Mouse (Mus musculus) kidney, embryonic 16.5 days (tissue): ENCODE data around the gene Saxo1. TPM values are rescaled to one million over a fixed set of nuclear protein-coding genes. Genes with fewer than 3 reads are reported as not detected.
A peak's percentile ranks its signal among the peaks of the same experiment; 100 is the strongest.

ENCODE experiments used
- ATAC-seq: fragments of 200-750 bp; cut with Nextera tagmentation; 2 replicates; pipeline ENCODE4 v1.8.0; 2017; ENCODE audit warnings: moderate TSS enrichment; ENCODE audit not compliant: low FRiP score, low TSS enrichment
- H3K27ac ChIP-seq: fragments of 300-500 bp; sonication (generic); 2 replicates; pipeline ENCODE4 v1.5.1; 2014; ENCODE audit warnings: low read length
- H3K27me3 ChIP-seq: fragments of 300-500 bp; sonication (generic); 2 replicates; pipeline ENCODE4 v1.6.1; 2014; ENCODE audit warnings: low read length, control low read depth, mixed read lengths; ENCODE audit not compliant: insufficient read depth
- H3K36me3 ChIP-seq: fragments of 300-500 bp; sonication (generic); 2 replicates; pipeline ENCODE4 v1.6.1; 2014; ENCODE audit warnings: low read length, control low read depth, mixed read lengths; ENCODE audit not compliant: insufficient read depth
- H3K4me1 ChIP-seq: fragments of 300-500 bp; sonication (generic); 2 replicates; pipeline ENCODE4 v1.6.1; 2014; ENCODE audit warnings: low read length, control low read depth, mixed read lengths; ENCODE audit not compliant: insufficient read depth
- H3K4me2 ChIP-seq: fragments of 300-500 bp; sonication (generic); replicated peaks from 2 replicates; pipeline ENCODE4 v1.6.1; 2014; ENCODE audit warnings: low read depth, low read length
- H3K4me3 ChIP-seq: fragments of 300-500 bp; sonication (generic); 2 replicates; pipeline ENCODE4 v1.5.1; 2014; ENCODE audit warnings: mild to moderate bottlenecking, low read length
- H3K9ac ChIP-seq: fragments of 300-500 bp; sonication (generic); replicated peaks from 2 replicates; pipeline ENCODE4 v1.6.1; 2014; ENCODE audit warnings: low read length
- H3K9me3 ChIP-seq: fragments of 300-500 bp; sonication (generic); 2 replicates; pipeline ENCODE4 v1.6.1; 2016; ENCODE audit warnings: low read length, control low read depth
- WGBS: fragments of 180-500 bp; shearing (Covaris S2); extraction: QIAGEN DNeasy Blood & Tissue Kit; methylation state at CpG from one replicate; pipeline ENCODE4 v1.1.7; 2014; 5-methylcytosine and 5-hydroxymethylcytosine counted together
- polyA plus RNA-seq: library from polyadenylated mRNA; unstranded; fragments of >200 nt; fragmentation: Nextera tagmentation; extraction: Ambion mirVana; gene quantifications from 2 replicates; pipeline ENCODE4 v1.2.1, GENCODE M21; 2015

Gene Saxo1
- polyA plus RNA-seq, 1 experiment from 2014 or later, result 0.09 TPM

DNA sequence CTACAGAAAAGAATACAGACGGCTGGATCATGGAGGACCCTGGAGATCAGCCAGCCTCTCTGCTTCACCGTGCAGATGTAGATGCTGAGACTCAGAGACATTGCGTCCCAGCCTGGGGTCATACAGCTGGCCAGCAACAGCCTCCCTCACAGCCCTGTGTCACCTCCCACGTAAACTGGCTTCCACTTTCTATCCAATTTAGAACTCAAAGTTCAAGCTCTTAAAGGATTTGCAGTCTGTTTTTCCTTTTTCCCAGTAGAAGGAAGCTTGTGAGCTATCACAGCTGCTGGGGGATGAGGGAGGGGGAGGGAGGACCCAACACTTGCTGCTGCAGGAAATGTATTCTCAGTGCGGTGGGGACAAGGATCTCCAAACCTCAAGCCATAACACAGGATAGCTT lies 59.4 kb downstream of the Saxo1 start:
- Histone ChIP-seq H3K4me1 (peaks cover 5% of the 10 kb centered on the region; the same call in 1 of the 2 replicates), H3K4me3 (no peak overlapping the region), H3K9me3 (peaks cover 4% of the 10 kb centered on the region), H3K4me2 (no peak overlapping the region), H3K36me3 (no peaks in the 10 kb centered on the region), H3K27ac (peak overlapping the region; percentile 64; the same call in 1 of the 2 replicates), H3K27me3 (no peaks in the 10 kb centered on the region), H3K9ac (no peak overlapping the region)
- ATAC-seq, result peak; percentile 96
- WGBS, result 18% methylated on average over 5 of the region's 5 CpGs

- no peak overlapping the region for H3K27ac ChIP-seq
- no peak overlapping the region for H3K9ac ChIP-seq
- WGBS, result 82% methylated on average over 5 of the region's 5 CpGs
- no peak overlapping the region for H3K4me3 ChIP-seq
- no peaks in the 10 kb centered on the region for H3K27me3 ChIP-seq
- H3K4me1 ChIP-seq, result no peaks in the 10 kb centered on the region
- no peak for ATAC-seq
- no peak overlapping the region for H3K4me2 ChIP-seq
- H3K9me3 ChIP-seq, result peaks cover under 1% of the 10 kb centered on the region
- no peaks in the 10 kb centered on the region for H3K36me3 ChIP-seq
Observed at GRCm38 (mm10) chr4:86489128-86489527, 69.0 kb downstream of the Saxo1 start.

DNA sequence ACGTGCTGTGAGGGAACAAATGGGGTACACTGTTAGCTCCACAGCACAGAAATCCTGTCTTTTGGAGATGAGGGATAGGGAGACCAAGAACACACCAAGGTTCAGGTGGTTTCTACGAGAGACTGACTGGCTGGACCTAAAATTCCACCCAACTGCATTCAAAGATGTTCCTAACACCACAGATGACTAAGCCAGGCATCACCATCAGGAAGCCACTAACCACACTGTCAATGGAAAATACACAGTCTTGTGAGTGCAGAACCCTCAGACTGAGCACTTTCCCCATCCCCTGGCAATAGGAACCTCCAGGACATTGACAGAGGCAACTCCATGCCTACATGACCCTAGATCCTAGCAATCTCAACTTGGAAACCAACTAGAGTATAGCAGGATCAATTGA lies 71.2 kb downstream of the Saxo1 start:
- Histone ChIP-seq H3K9ac (no peak overlapping the region), H3K4me2 (no peak overlapping the region), H3K36me3 (no peaks in the 10 kb centered on the region), H3K27me3 (no peaks in the 10 kb centered on the region), H3K27ac (no peak overlapping the region), H3K4me3 (no peak overlapping the region), H3K9me3 (no peaks in the 10 kb centered on the region), H3K4me1 (no peaks in the 10 kb centered on the region)
- 94% methylated on average over 2 of the region's 2 CpGs for WGBS
- ATAC-seq, result no peak

DNA sequence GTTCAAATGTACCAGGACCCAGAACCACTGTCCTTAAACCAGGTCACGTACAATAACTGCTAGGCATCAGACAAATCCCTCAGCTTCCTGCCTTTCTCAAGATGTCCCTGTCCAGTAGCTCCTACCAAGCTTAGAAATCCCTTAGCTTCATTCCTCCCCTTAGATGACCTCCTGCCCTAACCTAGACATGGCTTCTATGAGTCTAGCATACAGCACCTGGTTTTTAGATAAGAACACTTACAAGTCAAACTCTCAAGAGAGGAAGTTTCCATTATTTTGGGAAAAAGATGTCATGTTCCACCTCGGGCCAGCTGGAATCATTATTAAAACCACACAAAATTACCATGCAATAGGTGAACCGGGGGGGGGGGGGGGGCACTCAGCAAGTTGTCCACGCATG lies 71.6 kb downstream of the Saxo1 start:
- no peak for ATAC-seq
- no peaks in the 10 kb centered on the region for H3K36me3 ChIP-seq
- H3K4me3 ChIP-seq, result no peak overlapping the region
- no peaks in the 10 kb centered on the region for H3K4me1 ChIP-seq
- no peak overlapping the region for H3K9ac ChIP-seq
- H3K27ac ChIP-seq, result no peak overlapping the region
- H3K4me2 ChIP-seq, result no peak overlapping the region
- WGBS, result 90% methylated on average over 4 of the region's 4 CpGs
- H3K9me3 ChIP-seq, result no peaks in the 10 kb centered on the region
- no peaks in the 10 kb centered on the region for H3K27me3 ChIP-seq

DNA sequence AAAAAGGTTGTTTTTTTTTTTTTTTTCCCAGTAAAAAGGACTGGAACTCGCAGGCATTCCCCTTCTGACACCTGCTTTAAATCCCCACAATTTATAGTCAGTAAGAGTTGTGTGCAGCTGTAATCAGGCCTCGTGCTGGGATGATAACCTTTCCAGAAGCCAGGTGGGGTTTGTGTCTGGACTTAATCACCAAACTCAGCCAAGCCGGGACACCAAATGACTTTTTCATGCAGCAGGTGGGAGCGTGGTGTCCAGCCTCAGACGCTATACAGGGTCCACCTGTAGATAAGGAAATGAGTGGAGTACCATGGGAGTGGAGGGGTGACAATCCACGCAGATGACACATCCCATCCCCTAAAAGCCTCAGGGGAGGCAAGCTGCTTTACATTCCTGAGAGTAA lies 73.1 kb downstream of the Saxo1 start:
- Histone ChIP-seq H3K9me3 (no peaks in the 10 kb centered on the region), H3K4me2 (no peak overlapping the region), H3K4me3 (no peak overlapping the region), H3K4me1 (no peaks in the 10 kb centered on the region), H3K27ac (no peak overlapping the region), H3K36me3 (no peaks in the 10 kb centered on the region), H3K27me3 (no peaks in the 10 kb centered on the region), H3K9ac (no peak overlapping the region)
- ATAC-seq, result no peak
- WGBS, result 30% methylated on average over 6 of the region's 6 CpGs

DNA sequence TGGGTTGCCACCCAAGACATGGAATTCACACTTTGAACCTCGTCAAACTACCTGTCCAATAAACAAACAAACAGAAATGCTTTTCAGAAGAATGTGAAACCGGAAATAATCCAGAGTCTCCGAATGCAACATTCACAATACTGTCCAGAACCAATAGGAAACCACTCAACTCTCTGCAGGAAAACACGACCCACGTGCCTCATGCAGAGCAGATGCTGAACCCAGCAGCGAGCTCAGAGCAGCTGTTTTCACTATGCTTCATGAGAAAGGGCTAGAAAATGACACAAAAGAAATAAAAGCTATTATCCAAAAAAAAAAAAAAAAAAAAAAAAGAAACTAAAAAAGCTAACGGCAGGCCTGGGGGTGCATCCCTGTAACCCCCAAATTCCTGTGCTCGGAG lies 74.4 kb downstream of the Saxo1 start:
- no peaks in the 10 kb centered on the region for H3K9me3 ChIP-seq
- no peaks in the 10 kb centered on the region for H3K4me1 ChIP-seq
- no peak overlapping the region for H3K4me2 ChIP-seq
- 57% methylated on average over 8 of the region's 8 CpGs for WGBS
- no peak for ATAC-seq
- H3K27me3 ChIP-seq, result no peaks in the 10 kb centered on the region
- no peak overlapping the region for H3K4me3 ChIP-seq
- H3K27ac ChIP-seq, result no peak overlapping the region
- H3K9ac ChIP-seq, result no peak overlapping the region
- no peaks in the 10 kb centered on the region for H3K36me3 ChIP-seq

DNA sequence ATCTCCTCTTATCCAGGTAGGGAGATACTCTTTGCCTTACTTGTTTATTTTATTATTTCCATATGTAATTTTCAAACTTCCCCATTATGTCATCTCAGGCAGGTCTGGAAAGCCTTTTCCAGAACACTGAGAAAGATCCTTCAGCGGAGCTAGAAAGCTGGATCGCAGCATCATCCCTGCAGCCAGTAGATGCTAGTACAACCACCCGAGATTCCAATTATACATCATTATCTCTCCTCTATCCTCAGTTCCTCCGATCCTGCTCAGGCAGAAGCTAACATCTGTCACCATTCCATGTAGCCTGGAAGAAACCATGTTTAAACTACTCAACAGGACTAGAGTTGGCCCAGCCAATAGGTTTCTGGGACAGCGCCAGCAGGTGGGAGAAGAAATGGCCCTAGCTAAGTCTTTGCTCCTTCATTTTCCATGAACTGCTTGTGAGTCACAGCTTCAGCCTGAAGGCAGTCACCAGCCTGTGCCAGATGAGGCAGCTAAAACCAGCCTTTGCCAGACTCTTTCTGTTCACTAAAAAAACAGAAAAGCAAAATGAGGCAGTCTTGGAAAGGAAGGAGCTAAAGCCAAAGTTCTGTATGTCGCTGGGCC lies 75.0 kb downstream of the Saxo1 start:
- Histone ChIP-seq H3K27me3 (no peaks in the 10 kb centered on the region), H3K36me3 (no peaks in the 10 kb centered on the region), H3K9ac (no peak overlapping the region), H3K9me3 (no peaks in the 10 kb centered on the region), H3K4me2 (no peak overlapping the region), H3K27ac (no peak overlapping the region), H3K4me1 (no peaks in the 10 kb centered on the region), H3K4me3 (no peak overlapping the region)
- no peak for ATAC-seq
- WGBS, result 96% methylated on average over 6 of the region's 6 CpGs

GRCm38 (mm10) chr4:86480891-86481290 lies 77.2 kb downstream of the Saxo1 start:
- H3K4me1 ChIP-seq, result no peaks in the 10 kb centered on the region
- no peak overlapping the region for H3K9ac ChIP-seq
- ATAC-seq, result no peak
- no peak overlapping the region for H3K4me2 ChIP-seq
- H3K27ac ChIP-seq, result no peak overlapping the region
- H3K27me3 ChIP-seq, result no peaks in the 10 kb centered on the region
- 62% methylated on average over 3 of the region's 3 CpGs for WGBS
- no peaks in the 10 kb centered on the region for H3K36me3 ChIP-seq
- H3K9me3 ChIP-seq, result no peaks in the 10 kb centered on the region
- H3K4me3 ChIP-seq, result no peak overlapping the region

- WGBS, result 86% methylated on average over 5 of the region's 5 CpGs
- Histone ChIP-seq H3K4me1 (no peaks in the 10 kb centered on the region), H3K9ac (no peak overlapping the region), H3K27me3 (no peaks in the 10 kb centered on the region), H3K36me3 (no peaks in the 10 kb centered on the region), H3K27ac (no peak overlapping the region), H3K9me3 (no peaks in the 10 kb centered on the region), H3K4me2 (no peak overlapping the region), H3K4me3 (no peak overlapping the region)
- ATAC-seq, result no peak
Observed at GRCm38 (mm10) chr4:86464808-86465207, 93.3 kb downstream of the Saxo1 start.

DNA sequence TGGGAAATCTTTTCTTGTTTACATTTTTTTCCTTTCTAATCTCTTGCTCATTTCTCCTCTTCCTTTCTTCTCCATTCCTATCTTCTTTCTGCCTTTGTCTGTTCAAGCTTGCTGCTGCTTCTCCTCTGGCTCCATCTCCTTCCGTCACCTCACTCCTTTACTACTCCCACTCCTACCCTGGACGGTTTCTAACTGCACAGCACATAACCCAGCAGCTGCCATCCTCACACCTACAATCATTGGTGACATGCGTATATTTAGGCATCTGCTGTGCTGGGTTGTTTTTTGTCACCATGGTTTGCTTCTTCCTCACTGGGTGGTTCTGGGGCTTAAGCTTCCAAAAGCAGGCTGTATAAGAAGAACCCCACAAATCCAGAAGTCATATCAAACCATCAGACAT lies 107.7 kb downstream of the Saxo1 start:
- Histone ChIP-seq H3K9ac (no peak overlapping the region), H3K27me3 (no peaks in the 10 kb centered on the region), H3K4me3 (no peak overlapping the region), H3K27ac (no peak overlapping the region), H3K36me3 (no peaks in the 10 kb centered on the region), H3K4me1 (no peaks in the 10 kb centered on the region), H3K9me3 (no peaks in the 10 kb centered on the region), H3K4me2 (no peak overlapping the region)
- WGBS, result 67% methylated on average over 3 of the region's 3 CpGs
- ATAC-seq, result no peak
